Mouse (Mus musculus): ENCODE results near the gene 1700013F07Rik. TPM values are rescaled to one million over a fixed set of nuclear protein-coding genes. Genes with fewer than 3 reads are reported as not detected.
"Not testable (repeated sequence)": the region's sequence is repeated elsewhere in the genome, so short reads cannot be mapped to it uniquely, and the experiment has no call there.

Gene 1700013F07Rik
- polyA plus RNA-seq, 1 experiment from 2014 or later, result 0.49 TPM

DNA sequence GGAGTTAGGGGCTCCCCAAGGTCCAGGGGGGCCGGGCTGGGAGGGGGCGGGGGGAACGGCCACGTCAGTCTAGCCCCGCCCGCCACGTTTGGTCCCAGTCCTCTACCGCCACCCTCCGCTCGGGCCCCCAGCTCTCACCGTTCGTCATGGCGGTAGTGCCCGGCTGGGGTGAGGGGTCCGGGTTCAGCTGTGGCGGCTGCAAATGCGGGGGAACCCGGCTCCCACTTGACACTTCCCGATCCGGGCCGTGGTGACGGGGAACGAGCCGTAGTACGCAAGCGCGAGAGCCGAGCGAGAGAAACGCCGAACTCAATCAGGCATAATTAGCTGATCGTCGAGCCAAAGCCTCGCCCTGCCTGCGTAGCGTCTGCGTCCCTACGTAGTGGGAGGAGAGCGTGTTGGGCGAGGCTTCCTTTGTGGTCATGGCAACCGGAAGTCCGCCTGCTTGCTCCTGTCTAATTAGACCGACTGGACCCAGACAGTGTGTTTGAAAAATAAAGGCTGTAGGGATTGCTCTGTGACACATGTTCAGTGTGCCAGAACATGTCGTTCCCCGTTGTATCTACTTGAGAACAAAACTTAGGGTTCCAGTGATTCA is 28.3 kb downstream of the 1700013F07Rik start, which contains the start of gene Tmem167b:
Gene Tmem167b, minus strand, starts transcription at position 334 of the 598 bp plus-strand sequence.
- peaks cover 26% of the 10 kb centered on the region for H3K4me1 ChIP-seq
- H3K9me3 ChIP-seq (replicated peaks), result no peaks in the 10 kb centered on the region
- under 1% methylated on average over 45 of the region's 45 CpGs for WGBS
- peak within 1 kb of the TSS; percentile 94 for H3K4me3 ChIP-seq
- no peaks in the 10 kb centered on the region for H3K27me3 ChIP-seq (ENCODE audit: low read depth, poor library complexity, severe bottlenecking)
- DNase-seq (ENCODE audit: low spot score), result peak; percentile 97
- H3K36me3 ChIP-seq, result peaks cover 32% of the 10 kb centered on the region
- H3K27ac ChIP-seq (replicated peaks), result peak within 1 kb of the TSS; percentile 88

GRCm38 (mm10) chr3:108562777-108563271 is 28.9 kb downstream of the 1700013F07Rik start:
- H3K27ac ChIP-seq (replicated peaks), result peak overlapping the region; percentile 88
- no peak for DNase-seq (ENCODE audit: low spot score)
- 15% methylated on average over 15 of the region's 15 CpGs for WGBS
- H3K4me1 ChIP-seq, result peaks cover 32% of the 10 kb centered on the region
- no peaks in the 10 kb centered on the region for H3K27me3 ChIP-seq (ENCODE audit: low read depth, poor library complexity, severe bottlenecking)
- peaks cover 26% of the 10 kb centered on the region for H3K36me3 ChIP-seq
- no peaks in the 10 kb centered on the region for H3K9me3 ChIP-seq (replicated peaks)
- peak overlapping the region; percentile 94 for H3K4me3 ChIP-seq

DNA sequence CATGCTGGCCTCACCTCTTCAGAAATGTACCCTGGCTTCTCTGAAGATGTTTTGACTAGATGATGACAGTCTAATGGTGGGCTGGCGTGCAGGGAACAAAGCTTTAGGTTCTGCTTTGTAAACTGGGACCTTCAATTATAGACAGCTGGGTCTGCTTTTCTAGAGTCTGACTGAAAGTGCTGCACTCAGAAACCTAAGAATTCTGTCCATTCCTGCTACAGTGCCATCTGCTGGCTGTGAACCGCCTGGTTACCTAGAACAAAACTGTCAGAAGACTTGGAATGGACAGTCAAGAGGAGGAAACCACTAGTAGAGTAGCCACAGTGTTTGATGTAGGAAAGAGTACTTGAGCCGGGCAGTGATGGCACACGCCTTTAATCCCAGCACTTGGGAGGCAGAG is 29.4 kb downstream of the 1700013F07Rik start:
- H3K27ac ChIP-seq (replicated peaks), result peak overlapping the region; percentile 88
- WGBS, result 16% methylated on average over 4 of the region's 4 CpGs

GRCm38 (mm10) chr3:108567990-108568877 is 34.3 kb downstream of the 1700013F07Rik start:
- peak overlapping the region; percentile 86 for H3K27ac ChIP-seq (replicated peaks)
- WGBS, result 21% methylated on average over 15 of the region's 15 CpGs

More for the DNA sequence above, 29.4 kb downstream of the 1700013F07Rik start:
- no peaks in the 10 kb centered on the region for H3K9me3 ChIP-seq (replicated peaks)
- DNase-seq (ENCODE audit: low spot score), result peak; percentile 78
- peaks cover 37% of the 10 kb centered on the region for H3K4me1 ChIP-seq
- no peaks in the 10 kb centered on the region for H3K27me3 ChIP-seq (ENCODE audit: low read depth, poor library complexity, severe bottlenecking)
- peaks cover 21% of the 10 kb centered on the region for H3K36me3 ChIP-seq
- peak overlapping the region; percentile 94 for H3K4me3 ChIP-seq

GRCm38 (mm10) chr3:108569636-108570035 is 35.7 kb downstream of the 1700013F07Rik start:
- Histone ChIP-seq H3K27ac (replicated peaks) (peak overlapping the region; percentile 86), H3K4me1 (peaks cover 51% of the 10 kb centered on the region)
- WGBS, result 66% methylated on average over 3 of the region's 3 CpGs
- H3K36me3 ChIP-seq; H3K27me3 ChIP-seq (ENCODE audit: low read depth, poor library complexity, severe bottlenecking); H3K9me3 ChIP-seq (replicated peaks); H3K4me3 ChIP-seq; DNase-seq (ENCODE audit: low spot score): not testable (repeated sequence)

More at GRCm38 (mm10) chr3:108567990-108568877, 34.3 kb downstream of the 1700013F07Rik start:
- H3K4me1 ChIP-seq, result peaks cover 44% of the 10 kb centered on the region
- H3K36me3 ChIP-seq, result no peaks in the 10 kb centered on the region
- no peaks in the 10 kb centered on the region for H3K27me3 ChIP-seq (ENCODE audit: low read depth, poor library complexity, severe bottlenecking)
- no peaks in the 10 kb centered on the region for H3K9me3 ChIP-seq (replicated peaks)
- DNase-seq (ENCODE audit: low spot score), result peak; percentile 77
- peak overlapping the region; percentile 25 for H3K4me3 ChIP-seq

DNA sequence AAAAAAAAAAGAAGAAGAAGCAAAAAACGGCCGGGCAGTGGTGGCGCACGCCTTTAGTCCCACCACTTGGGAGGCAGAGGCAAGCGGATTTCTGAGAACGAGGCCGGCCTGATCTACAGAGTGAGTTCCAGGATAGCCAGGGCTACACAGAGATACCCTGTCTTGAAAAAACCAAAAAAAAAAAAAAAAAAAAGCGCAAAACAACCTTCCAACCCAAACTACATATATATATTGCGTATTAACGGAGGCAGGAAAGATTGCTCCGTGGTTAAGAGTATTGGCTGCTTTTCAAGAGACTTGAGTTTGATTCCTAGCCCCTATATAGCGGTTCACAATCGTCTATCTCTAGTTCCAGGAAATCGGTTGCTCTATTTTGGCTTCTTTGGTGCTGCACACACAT is 36.9 kb downstream of the 1700013F07Rik start:
- no peak for DNase-seq (ENCODE audit: low spot score)
- H3K27me3 ChIP-seq (ENCODE audit: low read depth, poor library complexity, severe bottlenecking), result no peaks in the 10 kb centered on the region
- no peaks in the 10 kb centered on the region for H3K9me3 ChIP-seq (replicated peaks)
- H3K36me3 ChIP-seq, result peaks cover 8% of the 10 kb centered on the region; the same call in 1 of the 2 replicates
- peaks cover 55% of the 10 kb centered on the region for H3K4me1 ChIP-seq
- H3K27ac ChIP-seq (replicated peaks), result no peak overlapping the region
- 88% methylated on average over 14 of the region's 14 CpGs for WGBS
- peak overlapping the region; percentile 82 for H3K4me3 ChIP-seq

GRCm38 (mm10) chr3:108571443-108572294 is 37.7 kb downstream of the 1700013F07Rik start, which contains the start of gene Taf13:
TSS of gene Taf13 (plus strand) at chr3:108571698.
- H3K9me3 ChIP-seq (replicated peaks), result no peaks in the 10 kb centered on the region
- peaks cover 55% of the 10 kb centered on the region for H3K4me1 ChIP-seq
- H3K36me3 ChIP-seq, result peaks cover 17% of the 10 kb centered on the region
- peak; percentile 97 for DNase-seq (ENCODE audit: low spot score)
- H3K4me3 ChIP-seq, result peak within 1 kb of the TSS; percentile 82
- H3K27me3 ChIP-seq (ENCODE audit: low read depth, poor library complexity, severe bottlenecking), result no peaks in the 10 kb centered on the region
- H3K27ac ChIP-seq (replicated peaks), result peak within 1 kb of the TSS; percentile 90
- 2% methylated on average over 42 of the region's 42 CpGs for WGBS

DNA sequence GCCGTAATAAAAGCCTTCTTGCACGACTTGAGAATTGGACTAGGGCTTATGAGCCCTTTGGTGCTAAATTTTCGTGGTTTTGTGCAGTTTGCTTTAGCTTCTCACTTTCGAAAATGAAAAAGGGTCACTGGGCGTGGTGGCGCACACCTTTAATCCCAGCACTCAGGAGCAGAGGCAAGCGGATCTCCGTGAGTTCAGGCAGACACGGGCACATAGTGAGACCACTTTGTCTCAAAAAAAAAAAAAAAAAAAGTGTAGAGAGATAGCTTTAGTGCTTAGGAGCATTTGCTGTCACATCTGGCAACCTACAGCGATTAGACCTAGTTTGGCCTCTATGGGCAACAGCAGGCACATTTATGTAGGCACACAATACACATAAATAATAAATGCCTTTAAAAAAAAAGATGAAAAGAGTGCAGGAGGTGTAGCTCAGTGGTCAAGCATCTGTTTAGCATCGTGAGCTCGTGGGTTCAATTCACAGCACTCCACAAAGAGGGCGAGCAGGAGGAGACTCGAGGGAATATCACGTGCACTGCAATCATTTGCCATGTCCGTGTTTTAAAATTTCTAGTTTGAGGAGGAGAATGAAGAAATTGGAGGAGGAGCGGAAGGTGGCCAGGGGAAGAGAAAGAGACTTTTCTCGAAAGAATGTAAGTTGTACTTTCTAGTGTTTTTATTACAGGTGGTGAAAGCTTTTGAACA is 38.5 kb downstream of the 1700013F07Rik start:
- no peak for DNase-seq (ENCODE audit: low spot score)
- H3K4me1 ChIP-seq, result peaks cover 51% of the 10 kb centered on the region
- H3K27ac ChIP-seq (replicated peaks), result peak overlapping the region; percentile 90
- peak overlapping the region; percentile 82 for H3K4me3 ChIP-seq
- H3K36me3 ChIP-seq, result peaks cover 24% of the 10 kb centered on the region
- WGBS, result 59% methylated on average over 18 of the region's 18 CpGs
- H3K9me3 ChIP-seq (replicated peaks), result no peaks in the 10 kb centered on the region
- H3K27me3 ChIP-seq (ENCODE audit: low read depth, poor library complexity, severe bottlenecking), result no peaks in the 10 kb centered on the region

DNA sequence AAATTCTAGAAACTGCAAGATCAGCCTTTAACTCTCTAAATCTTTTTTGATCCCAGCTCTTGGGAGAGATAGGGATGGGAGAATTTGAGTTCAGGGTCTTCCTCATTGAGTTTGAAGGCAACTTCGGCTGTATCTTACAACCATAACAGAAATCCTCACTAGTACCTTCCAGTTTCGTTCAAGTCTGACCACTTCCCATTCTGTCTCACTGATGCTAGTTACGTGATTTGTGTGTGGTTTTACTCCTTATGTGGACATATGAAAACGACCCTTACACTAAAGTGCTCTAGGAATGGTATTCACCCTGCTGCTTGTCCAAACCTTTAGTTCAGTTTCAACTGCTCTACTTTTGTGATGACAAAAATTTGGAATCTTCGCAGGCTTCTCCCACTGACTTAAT is 40.1 kb downstream of the 1700013F07Rik start:
- H3K36me3 ChIP-seq, result peaks cover 40% of the 10 kb centered on the region
- no peak for DNase-seq (ENCODE audit: low spot score)
- peaks cover 35% of the 10 kb centered on the region for H3K4me1 ChIP-seq
- no peaks in the 10 kb centered on the region for H3K27me3 ChIP-seq (ENCODE audit: low read depth, poor library complexity, severe bottlenecking)
- peak overlapping the region; percentile 82; the same call in 1 of the 2 replicates for H3K4me3 ChIP-seq
- no peaks in the 10 kb centered on the region for H3K9me3 ChIP-seq (replicated peaks)
- H3K27ac ChIP-seq (replicated peaks), result no peak overlapping the region
- 92% methylated on average over 5 of the region's 5 CpGs for WGBS

- Histone ChIP-seq H3K27me3 (ENCODE audit: low read depth, poor library complexity, severe bottlenecking) (no peaks in the 10 kb centered on the region), H3K4me1 (peaks cover 3% of the 10 kb centered on the region), H3K36me3 (peaks cover 31% of the 10 kb centered on the region), H3K9me3 (replicated peaks) (no peaks in the 10 kb centered on the region), H3K27ac (replicated peaks) (no peak overlapping the region), H3K4me3 (no peak overlapping the region)
- DNase-seq (ENCODE audit: low spot score), result no peak
- WGBS, result 92% methylated on average over 4 of the region's 4 CpGs
These were observed 50.6 kb downstream of the 1700013F07Rik start for GRCm38 (mm10) chr3:108584580-108584979.

- Histone ChIP-seq H3K4me3 (no peak overlapping the region), H3K36me3 (peaks cover 4% of the 10 kb centered on the region), H3K9me3 (replicated peaks) (no peaks in the 10 kb centered on the region), H3K27ac (replicated peaks) (no peak overlapping the region), H3K4me1 (peaks cover 27% of the 10 kb centered on the region), H3K27me3 (ENCODE audit: low read depth, poor library complexity, severe bottlenecking) (no peaks in the 10 kb centered on the region)
- no peak for DNase-seq (ENCODE audit: low spot score)
- 31% methylated on average over 2 of the region's 2 CpGs for WGBS
These were observed 54.5 kb downstream of the 1700013F07Rik start for GRCm38 (mm10) chr3:108588446-108588845.
